Mouse (Mus musculus) liver, embryonic 11.5 days (tissue): ENCODE data around the gene Pkn2. TPM values are rescaled to one million over a fixed set of nuclear protein-coding genes. Genes with fewer than 3 reads are reported as not detected.

Experiments used
- ATAC-seq: fragments of 200-750 bp; cut with Nextera tagmentation; replicated peaks from 2 replicates; pipeline ENCODE4 v1.8.0; 2017; ENCODE audit warnings: moderate number of reproducible peaks, mild to moderate bottlenecking, moderate TSS enrichment, moderate library complexity; ENCODE audit not compliant: low FRiP score
- DNase-seq: peaks from one replicate; pipeline ENCODE4 v3.0.0-alpha.2; 2017; ENCODE audit warnings: low spot score
- H3K27ac ChIP-seq: fragments of 300-500 bp; sonication (generic); 2 replicates; pipeline ENCODE4 v1.5.1; 2014; ENCODE audit warnings: mild to moderate bottlenecking, low read depth, low read length, control low read depth
- H3K27me3 ChIP-seq: fragments of 300-500 bp; sonication (generic); replicated peaks from 2 replicates; pipeline ENCODE4 v1.6.1; 2014; ENCODE audit warnings: low read length, mixed read lengths; ENCODE audit not compliant: control insufficient read depth, insufficient read depth
- H3K36me3 ChIP-seq: fragments of 300-500 bp; sonication (generic); 2 replicates; pipeline ENCODE4 v1.6.1; 2014; ENCODE audit warnings: mild to moderate bottlenecking, low read length, moderate library complexity, mixed read lengths; ENCODE audit not compliant: control insufficient read depth, insufficient read depth
- H3K4me1 ChIP-seq: fragments of 300-500 bp; sonication (generic); replicated peaks from 2 replicates; pipeline ENCODE4 v1.6.1; 2014; ENCODE audit warnings: low read length, mixed read lengths; ENCODE audit not compliant: control insufficient read depth, insufficient read depth
- H3K4me2 ChIP-seq: fragments of 300-500 bp; sonication (generic); 2 replicates; pipeline ENCODE4 v1.6.1; 2014; ENCODE audit warnings: mild to moderate bottlenecking, control low read depth, moderate library complexity
- H3K4me3 ChIP-seq: fragments of 300-500 bp; sonication (generic); 2 replicates; pipeline ENCODE4 v1.5.1; 2014; ENCODE audit warnings: low read depth, low read length, control low read depth
- H3K9ac ChIP-seq: fragments of 300-500 bp; sonication (generic); 2 replicates; pipeline ENCODE4 v1.6.1; 2014; ENCODE audit warnings: low read depth, low read length, control low read depth
- H3K9me3 ChIP-seq: fragments of 300-500 bp; sonication (generic); 2 replicates; pipeline ENCODE4 v1.6.1; 2016; ENCODE audit warnings: low read length, inconsistent platforms, mixed read lengths; ENCODE audit not compliant: control insufficient read depth
- WGBS: fragments of 180-500 bp; shearing (Covaris S2); extraction: QIAGEN DNeasy Blood & Tissue Kit; methylation state at CpG from one replicate; pipeline ENCODE4 v1.1.7; 2014; 5-methylcytosine and 5-hydroxymethylcytosine counted together
- polyA plus RNA-seq: library from polyadenylated mRNA; unstranded; fragments of >200 nt; fragmentation: Nextera tagmentation; extraction: Ambion mirVana; gene quantifications from 2 replicates; pipeline ENCODE4 v1.2.1, GENCODE M21; 2014

The Pkn2 gene
- polyA plus RNA-seq, 1 experiment from 2014 or later = 42.7 TPM

DNA sequence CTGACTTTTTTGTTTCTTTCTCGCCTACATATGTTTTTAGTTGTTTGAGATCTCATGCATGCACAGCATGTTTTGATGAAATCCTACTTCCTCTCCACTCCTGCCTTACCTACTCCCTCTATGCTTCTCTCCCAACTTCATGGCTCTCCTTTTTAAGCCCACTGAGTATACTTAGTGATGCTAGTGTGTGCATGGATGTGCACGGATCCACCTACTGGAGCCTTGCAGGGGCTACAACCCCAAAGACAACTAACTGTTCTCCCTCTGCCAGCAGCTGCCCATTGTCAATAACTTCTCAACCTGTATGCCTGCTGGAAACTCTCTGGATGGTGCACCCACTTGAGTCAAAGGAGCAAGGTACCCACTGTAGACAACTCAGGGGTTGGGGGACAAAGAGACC lies 17.9 kb upstream of the Pkn2 start:
- Histone ChIP-seq H3K9ac (no peak overlapping the region), H3K4me2 (no peak overlapping the region), H3K27ac (no peak overlapping the region), H3K36me3 (no peaks in the 10 kb centered on the region), H3K4me3 (no peak overlapping the region), H3K9me3 (no peaks in the 10 kb centered on the region), H3K27me3 (no peaks in the 10 kb centered on the region), H3K4me1 (no peaks in the 10 kb centered on the region)
- DNase-seq = no peak
- ATAC-seq = no peak
- 79% methylated on average over 2 of the region's 2 CpGs for WGBS

DNA sequence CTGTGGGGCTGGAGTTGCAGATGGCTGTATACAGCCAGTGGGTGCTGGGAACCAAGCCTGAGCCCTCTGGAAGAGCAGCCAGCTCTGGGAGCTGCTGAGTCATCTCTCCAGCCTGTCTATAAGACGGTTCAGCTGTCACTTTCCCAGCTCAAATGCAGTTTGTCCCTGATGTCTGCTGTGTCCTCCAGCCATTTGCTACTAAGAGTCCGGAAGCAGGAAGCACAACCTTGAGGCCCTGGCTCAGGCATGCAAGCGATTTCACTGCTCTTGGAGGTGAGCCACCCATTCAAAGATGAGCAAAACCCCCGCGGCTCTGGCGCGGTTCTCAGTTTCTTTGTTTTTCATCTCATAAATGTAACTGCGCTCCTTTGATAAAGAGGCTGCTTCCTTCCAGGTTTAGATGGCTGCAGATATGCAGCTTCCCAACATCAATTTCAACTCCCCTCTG lies 17.2 kb upstream of the Pkn2 start:
- Histone ChIP-seq H3K9ac (no peak overlapping the region), H3K4me3 (no peak overlapping the region), H3K27me3 (no peaks in the 10 kb centered on the region), H3K36me3 (no peaks in the 10 kb centered on the region), H3K4me1 (no peaks in the 10 kb centered on the region), H3K9me3 (no peaks in the 10 kb centered on the region), H3K4me2 (peak overlapping the region; percentile 43), H3K27ac (no peak overlapping the region)
- DNase-seq (no peak), ATAC-seq (peak; percentile 58)
- WGBS = 54% methylated on average over 8 of the region's 8 CpGs

DNA sequence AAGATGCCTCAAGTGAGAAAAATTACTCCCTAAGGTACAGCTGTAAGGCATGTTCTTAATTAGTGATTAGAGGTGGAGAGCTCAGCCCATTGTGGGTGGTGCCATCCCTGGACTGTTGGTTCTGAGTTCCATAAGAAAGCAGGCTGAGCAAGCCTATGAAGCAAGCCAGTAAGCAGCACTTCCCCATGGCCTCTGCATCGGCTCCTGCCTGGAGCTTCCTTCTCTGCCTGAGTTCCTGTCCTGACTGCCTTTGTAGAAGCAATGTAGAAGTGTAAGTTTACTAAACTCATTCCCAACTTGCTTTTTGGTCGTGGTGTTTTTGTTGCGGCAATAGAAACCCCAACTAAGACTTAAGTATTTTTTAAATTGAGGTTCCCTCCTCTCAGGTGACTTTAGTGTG lies 8.6 kb upstream of the Pkn2 start:
- ATAC-seq (no peak), DNase-seq (no peak)
- H3K4me1 ChIP-seq = peaks cover 4% of the 10 kb centered on the region; the same call in 1 of the 2 replicates
- H3K27me3 ChIP-seq = no peaks in the 10 kb centered on the region
- H3K9ac ChIP-seq = no peak overlapping the region
- no peaks in the 10 kb centered on the region for H3K36me3 ChIP-seq
- 71% methylated on average over 3 of the region's 3 CpGs for WGBS
- no peak overlapping the region for H3K4me2 ChIP-seq
- no peaks in the 10 kb centered on the region for H3K9me3 ChIP-seq
- no peak overlapping the region for H3K4me3 ChIP-seq
- no peak overlapping the region for H3K27ac ChIP-seq

DNA sequence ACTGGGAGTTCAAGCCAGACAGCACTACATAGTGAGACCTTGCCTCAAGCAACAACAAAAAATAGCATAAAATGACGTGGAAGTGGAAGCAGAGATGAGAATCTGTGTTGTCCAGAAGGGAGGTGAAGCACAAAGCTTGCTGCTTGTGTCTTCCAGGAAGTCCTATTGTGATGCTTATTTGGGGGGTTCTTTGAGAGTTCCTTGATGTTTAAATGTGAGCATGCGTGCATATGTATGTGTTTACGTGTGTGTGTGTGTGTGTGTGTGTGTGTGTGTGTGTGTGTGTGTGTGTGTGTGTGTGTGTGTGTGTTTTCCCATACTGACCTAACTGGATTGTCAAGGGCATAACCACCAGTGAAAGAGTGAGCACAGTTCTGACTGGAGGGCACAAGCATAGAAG lies 5.2 kb upstream of the Pkn2 start:
- Histone ChIP-seq H3K27me3 (no peaks in the 10 kb centered on the region), H3K27ac (no peak overlapping the region), H3K9me3 (no peaks in the 10 kb centered on the region), H3K4me2 (no peak overlapping the region), H3K4me1 (peaks cover 16% of the 10 kb centered on the region), H3K9ac (no peak overlapping the region), H3K36me3 (no peaks in the 10 kb centered on the region), H3K4me3 (no peak overlapping the region)
- WGBS = 80% methylated on average over 3 of the region's 3 CpGs
- DNase-seq = no peak
- ATAC-seq = no peak

DNA sequence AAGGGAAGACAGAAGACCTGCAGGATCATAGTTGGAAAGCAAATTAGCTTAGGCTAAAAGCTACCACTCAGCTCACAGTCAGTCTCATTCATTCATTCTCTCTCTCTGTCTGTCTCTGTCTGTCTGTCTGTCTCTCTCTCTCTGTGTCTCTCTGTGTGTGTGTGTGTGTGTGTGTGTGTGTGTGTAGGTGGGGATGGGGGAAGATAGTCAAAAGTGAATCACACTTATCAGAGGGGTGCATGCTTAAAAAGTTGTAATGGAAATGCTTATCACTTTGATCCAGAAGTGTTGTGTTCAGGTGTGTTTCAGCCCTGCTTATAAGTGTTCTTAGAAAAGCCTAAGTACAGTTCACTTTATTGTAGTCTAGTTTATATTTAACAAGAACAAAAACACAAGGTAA lies 2.8 kb upstream of the Pkn2 start:
- Histone ChIP-seq H3K27ac (no peak overlapping the region), H3K4me1 (peaks cover 16% of the 10 kb centered on the region), H3K36me3 (no peaks in the 10 kb centered on the region), H3K9me3 (no peaks in the 10 kb centered on the region), H3K27me3 (no peaks in the 10 kb centered on the region), H3K4me3 (no peak overlapping the region), H3K9ac (no peak overlapping the region), H3K4me2 (peak overlapping the region; percentile 31; the same call in 1 of the 2 replicates)
- ATAC-seq (peak; percentile 23), DNase-seq (no peak)

DNA sequence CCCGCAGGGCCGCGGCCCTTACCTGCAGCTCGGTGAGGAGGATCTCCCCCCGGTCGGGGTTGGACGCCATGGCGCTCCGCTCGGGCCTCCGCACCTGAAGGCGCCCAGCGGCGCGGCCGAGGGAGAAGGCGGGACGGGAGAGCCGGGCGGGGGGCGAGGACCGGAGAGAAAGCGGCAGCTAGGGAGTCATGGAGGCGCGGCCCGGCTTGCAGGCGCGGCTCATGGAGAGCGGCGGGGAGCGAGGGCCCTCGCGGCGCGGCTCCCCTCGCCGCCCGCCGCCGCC lies 274 bp downstream of the Pkn2 start:
- Histone ChIP-seq H3K4me3 (peak overlapping the region; percentile 99), H3K4me2 (peak overlapping the region; percentile 68), H3K36me3 (no peaks in the 10 kb centered on the region), H3K27me3 (no peaks in the 10 kb centered on the region), H3K9ac (peak overlapping the region; percentile 98), H3K4me1 (peaks cover 16% of the 10 kb centered on the region), H3K27ac (peak overlapping the region; percentile 99), H3K9me3 (no peaks in the 10 kb centered on the region)
- WGBS = under 1% methylated on average over 31 of the region's 40 CpGs
- ATAC-seq (no peak; the same call in 1 of the 2 replicates), DNase-seq (no peak)

DNA sequence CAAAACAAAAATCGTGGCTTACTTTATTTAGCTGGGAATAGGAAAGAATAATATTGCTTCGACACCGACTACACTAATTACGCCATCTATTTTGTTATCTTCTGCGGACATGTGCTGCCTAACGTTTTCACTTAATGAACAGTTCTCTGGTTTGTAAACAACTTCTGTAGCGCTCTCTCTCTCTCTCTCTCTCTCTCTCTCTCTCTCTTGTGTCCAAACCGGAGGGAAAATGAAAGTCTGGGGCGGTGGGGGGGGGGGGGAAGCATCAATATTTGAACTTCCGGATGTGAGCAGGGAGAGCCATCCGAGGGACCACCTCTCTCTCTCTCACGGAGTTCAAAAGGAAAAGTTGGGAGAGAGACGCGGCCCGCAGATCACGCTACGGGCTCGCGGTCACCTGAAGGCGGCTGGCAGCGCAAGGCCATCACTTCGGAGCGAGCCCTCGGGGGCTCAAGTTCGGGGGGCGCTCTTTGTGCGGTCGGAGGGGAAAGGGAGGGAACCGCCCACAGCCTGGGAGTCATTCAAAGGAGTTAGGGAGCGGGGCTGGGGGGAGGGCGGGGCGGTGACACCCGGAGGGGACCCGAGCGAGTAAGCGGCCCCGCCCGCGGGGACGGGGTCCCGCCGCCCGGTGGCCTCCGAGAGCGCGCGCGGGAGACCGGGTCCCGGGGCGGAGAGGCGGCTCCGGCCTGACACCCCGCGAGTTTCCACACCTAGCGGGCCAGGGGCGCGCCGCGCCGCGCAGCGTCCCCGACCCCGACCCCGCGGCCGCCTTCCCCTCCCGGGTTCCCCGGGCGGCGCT lies 815 bp downstream of the Pkn2 start:
- peak; percentile 80 for DNase-seq
- peaks cover 16% of the 10 kb centered on the region for H3K4me1 ChIP-seq
- H3K4me2 ChIP-seq = peak overlapping the region; percentile 68
- no peaks in the 10 kb centered on the region for H3K9me3 ChIP-seq
- H3K27ac ChIP-seq = peak overlapping the region; percentile 99
- peak overlapping the region; percentile 98 for H3K9ac ChIP-seq
- peak; percentile 32 for ATAC-seq
- WGBS = under 1% methylated on average over 49 of the region's 72 CpGs
- no peaks in the 10 kb centered on the region for H3K27me3 ChIP-seq
- H3K36me3 ChIP-seq = no peaks in the 10 kb centered on the region
- peak overlapping the region; percentile 99 for H3K4me3 ChIP-seq

DNA sequence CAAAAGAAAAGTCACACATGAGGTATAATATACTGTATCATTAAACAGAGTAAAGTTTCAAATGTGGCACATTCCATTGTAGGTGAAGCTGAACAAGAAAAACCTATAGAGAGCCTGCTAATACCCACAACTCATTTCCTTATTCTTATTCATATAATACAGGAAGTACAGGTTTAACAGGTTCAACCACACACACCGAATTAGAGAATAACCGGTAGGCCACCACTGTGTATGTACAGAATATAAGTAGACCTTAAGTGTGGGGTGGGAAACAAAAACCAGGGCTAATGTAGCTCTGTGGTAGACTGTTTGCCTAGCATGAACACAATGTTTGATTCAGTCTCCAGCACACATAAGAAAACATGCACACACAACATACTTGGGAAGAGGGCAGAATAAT lies 18.6 kb downstream of the Pkn2 start:
- Histone ChIP-seq H3K27ac (no peak overlapping the region), H3K4me3 (no peak overlapping the region), H3K9ac (no peak overlapping the region), H3K4me2 (no peak overlapping the region), H3K27me3 (no peaks in the 10 kb centered on the region), H3K4me1 (no peaks in the 10 kb centered on the region), H3K9me3 (no peaks in the 10 kb centered on the region), H3K36me3 (no peaks in the 10 kb centered on the region)
- no peak for DNase-seq
- no peak for ATAC-seq
- WGBS = 85% methylated on average over 2 of the region's 2 CpGs

DNA sequence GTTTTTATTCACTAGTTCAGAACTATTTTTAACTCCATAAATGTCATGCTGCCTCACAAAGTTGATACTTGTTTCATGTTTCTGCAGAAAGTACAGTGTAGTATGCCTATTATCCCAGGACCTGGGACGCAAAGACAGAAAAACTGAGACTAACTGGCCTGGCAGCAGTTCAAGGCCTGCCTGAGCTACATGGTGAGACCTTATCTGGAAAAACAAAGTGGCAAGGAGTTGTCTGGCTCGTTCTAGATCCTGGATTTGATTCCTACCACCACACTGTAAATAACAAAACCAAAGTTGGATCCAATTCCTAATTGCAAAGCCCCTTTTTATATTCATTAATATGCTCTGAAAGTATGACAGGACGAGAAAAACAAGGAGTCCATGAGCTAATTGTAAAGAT lies 25.0 kb downstream of the Pkn2 start:
- peaks cover 8% of the 10 kb centered on the region for H3K4me1 ChIP-seq
- WGBS = 54% methylated on average over 3 of the region's 3 CpGs
- H3K27ac ChIP-seq = no peak overlapping the region
- no peak for ATAC-seq
- H3K9me3 ChIP-seq = no peaks in the 10 kb centered on the region
- no peaks in the 10 kb centered on the region for H3K36me3 ChIP-seq
- no peak for DNase-seq
- H3K4me3 ChIP-seq = no peak overlapping the region
- no peaks in the 10 kb centered on the region for H3K27me3 ChIP-seq
- H3K4me2 ChIP-seq = no peak overlapping the region
- H3K9ac ChIP-seq = no peak overlapping the region
